Mouse (Mus musculus): ENCODE data around the gene Ube2v1.

The Ube2v1 gene

GRCm38 (mm10) chr2:167562101-167562500, 69.8 kb downstream of the Ube2v1 start:
- no peak for DNase-seq (ENCODE audit: low spot score)

- DNase-seq (ENCODE audit: low spot score) = no peak
Observed at GRCm38 (mm10) chr2:167559413-167559812, 72.5 kb downstream of the Ube2v1 start.

Data from c-Kit-positive CD71-positive TER-119-positive erythroid progenitor cells, embryonic 14.5 days (primary cell).